Mouse (Mus musculus): ENCODE data around the gene Cep128.
"Not testable (repeated sequence)": the region's sequence is repeated elsewhere in the genome, so short reads cannot be mapped to it uniquely, and the experiment has no call there.

The Cep128 gene

DNA sequence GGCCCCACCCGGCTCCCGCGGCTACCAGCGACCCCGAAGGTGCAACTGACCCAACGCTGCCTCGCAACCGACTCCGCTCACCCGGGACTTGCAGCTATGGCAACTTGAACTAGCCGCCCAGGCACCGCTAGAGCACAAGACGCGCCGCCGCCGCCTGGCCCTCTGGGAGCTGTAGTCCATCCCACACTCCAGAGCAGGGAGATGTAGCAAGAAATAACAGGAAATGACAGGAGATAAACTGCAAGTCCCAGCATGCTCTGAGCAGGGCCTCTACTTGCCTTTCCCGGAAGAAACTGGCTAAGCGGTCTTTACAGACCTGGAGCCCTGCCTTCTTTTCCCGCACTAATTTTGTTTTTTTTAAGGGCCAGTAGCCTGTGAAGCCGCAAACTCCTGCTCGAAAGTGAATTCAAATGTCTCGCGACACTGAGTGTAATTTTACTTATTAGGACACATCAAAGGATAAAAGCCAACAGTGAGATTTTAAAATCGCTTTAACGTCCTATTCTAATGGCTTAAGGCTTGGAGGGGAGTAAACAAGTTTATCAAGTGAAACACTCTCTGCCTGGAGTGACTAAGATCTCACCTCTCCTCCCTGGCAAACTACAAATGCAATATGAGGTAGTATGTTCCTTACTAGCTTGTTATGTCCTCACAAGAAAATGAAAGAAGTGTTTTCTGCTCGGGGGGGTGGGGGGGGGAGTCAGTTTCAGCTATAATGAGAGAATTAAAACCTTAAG, at the start of gene Cep128, which contains the start of gene Tshr:
TSS of gene Cep128 (minus strand) at position 129 of the 737 bp plus-strand sequence.
TSS of gene Tshr (plus strand) at position 283 of the 737 bp plus-strand sequence.
- DNase-seq: peak; percentile 95

DNA sequence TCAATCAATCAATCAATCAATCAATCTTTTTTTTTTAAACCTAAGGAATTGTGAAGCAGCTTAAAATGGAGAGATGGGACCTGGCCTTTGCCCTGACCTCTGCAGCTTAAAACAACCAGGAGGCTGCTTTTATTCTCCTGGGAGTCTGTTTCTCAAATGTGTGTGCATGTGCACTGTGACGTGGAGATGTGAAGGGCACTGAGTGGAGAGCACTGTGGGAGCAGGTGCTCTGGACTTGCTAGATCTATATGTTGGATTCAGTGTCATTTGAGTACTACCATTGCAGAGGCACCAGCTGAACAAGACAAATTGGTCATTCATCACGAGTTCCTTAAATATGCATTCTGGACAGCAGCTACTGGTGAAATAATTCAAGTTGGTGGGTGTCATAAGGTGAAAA, 42.9 kb upstream of the Cep128 start:
- no peak for DNase-seq

DNA sequence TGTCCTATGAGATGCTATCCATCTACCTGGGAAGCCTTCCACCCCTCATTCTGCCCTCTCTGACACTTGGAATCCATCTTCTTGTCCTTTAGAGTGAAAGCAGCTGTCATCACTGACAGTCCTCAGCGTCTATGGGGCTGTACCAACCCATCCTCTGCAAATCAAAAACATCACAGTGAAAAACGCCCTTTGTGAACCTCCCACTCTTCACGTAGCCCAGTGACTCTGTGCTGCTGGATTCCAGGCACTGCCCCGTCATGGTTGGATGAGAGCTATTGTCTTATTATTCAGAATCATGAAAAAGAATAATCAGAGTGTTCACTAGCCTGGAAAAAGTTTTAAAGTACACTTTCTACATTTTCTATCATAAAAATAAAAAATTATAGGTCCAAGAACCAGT, 42.3 kb upstream of the Cep128 start:
- no peak for DNase-seq

DNA sequence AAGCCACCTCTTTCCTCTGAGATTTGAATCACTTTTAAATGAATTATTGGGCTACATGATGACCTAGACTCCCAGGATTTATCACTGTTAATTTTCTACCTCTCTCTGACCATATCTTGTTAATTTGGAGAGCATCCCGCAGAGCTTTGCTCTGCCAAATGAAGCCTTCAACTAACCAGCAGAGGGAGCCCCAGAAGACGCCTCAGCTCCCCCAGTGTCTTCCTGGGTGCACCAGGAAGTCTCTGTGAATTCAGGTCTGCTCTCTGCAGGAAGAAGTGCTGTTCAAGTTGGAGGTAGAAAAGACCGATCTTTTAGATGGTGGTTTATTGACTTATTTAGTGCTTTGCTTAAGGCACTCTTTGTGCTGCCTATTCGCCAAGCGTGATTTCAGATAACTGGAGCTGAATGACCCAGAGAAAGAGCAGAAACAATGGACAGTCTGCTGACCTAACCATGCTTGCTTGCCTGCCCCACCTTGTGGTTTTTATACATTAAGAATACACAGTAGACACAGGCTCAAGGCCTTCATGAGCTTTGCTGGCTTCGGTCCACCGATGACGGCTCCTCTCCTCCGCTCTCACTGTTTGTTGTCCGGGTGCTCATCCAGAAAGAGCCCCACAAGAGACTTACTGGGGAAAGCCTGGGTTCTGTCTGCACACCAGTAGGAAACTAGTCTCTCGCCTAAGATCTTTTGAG, 39.1 kb upstream of the Cep128 start:
- DNase-seq: peak; percentile 5

DNA sequence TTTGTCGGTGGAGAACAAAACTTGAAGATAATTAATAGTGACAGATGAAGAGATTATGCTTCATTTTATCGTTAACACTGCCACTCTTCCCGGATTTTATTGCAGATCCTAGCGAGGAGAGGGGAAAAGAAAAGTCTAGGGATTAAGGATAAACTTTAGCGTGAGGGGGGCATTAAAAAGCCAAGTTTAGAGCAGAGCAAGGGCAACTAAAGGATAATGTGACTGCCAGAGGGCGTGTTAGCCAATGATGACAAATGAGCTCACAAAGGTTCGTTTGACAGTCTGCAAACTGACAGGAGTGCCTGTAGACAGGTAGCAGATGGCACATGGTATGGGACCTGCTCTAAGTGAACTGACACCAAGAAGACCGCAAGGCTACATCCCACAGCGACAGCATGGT, 37.1 kb upstream of the Cep128 start:
- DNase-seq: no peak

DNA sequence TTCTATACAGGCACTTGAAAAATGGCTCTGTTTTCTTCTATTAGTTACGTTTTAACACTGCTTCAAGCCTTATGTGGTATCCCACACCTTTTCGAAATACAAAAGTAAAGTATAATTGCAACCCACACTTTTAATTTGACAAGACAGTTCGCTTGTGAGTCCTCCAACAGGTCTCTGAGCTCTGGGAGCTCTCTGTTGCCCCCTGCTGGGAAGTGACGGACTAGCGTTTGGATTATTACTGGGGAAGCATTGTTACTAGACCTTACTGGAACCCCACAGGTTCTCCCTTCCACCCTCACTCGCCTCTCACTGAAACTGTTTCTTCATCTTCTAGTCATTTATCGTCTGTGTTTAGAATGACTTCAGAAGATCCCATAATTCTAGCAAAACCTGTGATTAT, 34.6 kb upstream of the Cep128 start:
- peak; percentile 17 for DNase-seq

DNA sequence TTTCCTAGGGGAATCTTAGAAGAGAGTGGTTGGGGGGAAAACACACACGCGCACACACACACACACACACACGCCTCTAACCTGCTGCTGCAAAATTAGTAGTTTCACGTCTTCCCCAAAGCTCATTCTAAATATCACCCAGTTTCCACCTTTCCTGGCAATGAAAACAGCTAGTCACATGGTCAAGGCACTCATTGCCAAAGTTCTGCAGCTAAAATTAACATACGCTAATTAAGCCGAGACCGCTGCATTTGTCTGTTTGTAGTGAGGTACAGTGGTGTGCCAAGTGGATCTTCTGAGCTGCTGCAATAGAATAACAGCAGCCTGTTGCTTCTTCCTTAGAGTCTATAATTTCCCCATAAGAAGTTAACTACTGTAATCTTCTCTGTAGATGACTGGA, 32.6 kb upstream of the Cep128 start:
- DNase-seq: no peak

DNA sequence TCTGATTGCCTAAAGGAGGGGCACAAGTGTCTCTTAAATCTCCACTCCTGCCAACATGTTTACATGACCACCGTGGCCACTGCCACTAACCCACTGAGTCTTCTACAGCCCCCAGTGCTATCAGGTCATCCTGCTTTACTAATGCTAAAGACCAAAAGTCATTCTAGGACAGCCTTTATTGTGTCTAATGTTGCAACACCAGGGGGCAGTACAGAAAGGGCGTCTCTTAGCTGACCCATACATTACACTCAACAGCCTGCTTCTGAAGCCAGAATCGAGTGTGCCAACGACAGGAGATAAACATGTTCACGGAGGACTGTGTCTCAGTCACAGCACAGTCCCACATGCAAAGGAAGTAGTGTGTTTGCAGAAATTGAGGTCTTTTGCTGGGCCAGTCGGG, 30.9 kb upstream of the Cep128 start:
- DNase-seq: no peak

DNA sequence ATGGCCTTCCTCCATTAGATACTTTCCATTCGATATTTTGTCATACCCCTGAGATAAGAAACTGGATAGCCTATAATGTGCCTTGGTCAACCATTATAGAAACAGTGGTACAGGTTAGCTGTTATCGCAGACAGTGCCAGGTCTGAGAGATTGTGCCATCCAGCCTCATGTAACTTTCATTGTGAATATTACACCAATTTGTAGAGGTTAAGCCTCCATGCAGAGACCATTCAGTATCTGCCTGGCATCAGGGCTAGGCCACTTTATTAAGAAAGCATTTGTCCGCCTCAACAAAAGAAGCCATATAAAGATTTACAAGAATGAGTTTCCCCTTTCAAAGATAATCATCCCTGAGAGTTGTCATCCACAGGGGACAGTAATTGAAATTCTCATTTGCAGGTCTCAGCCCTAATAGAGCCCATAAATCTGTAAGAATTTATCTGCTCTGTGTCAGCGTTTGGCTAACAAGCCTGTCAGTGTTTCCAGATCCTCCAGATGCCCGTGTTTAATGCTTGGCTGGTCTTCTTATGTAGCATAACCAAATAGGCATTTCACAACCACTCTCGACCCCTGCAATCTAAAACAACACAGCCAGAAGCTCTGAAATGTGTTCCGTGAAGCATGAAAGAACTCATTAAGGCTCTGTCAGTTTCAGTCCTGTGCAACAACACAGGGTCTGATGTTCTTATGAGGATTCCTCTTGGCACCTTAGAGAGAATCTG, 28.4 kb upstream of the Cep128 start:
- DNase-seq: no peak

DNA sequence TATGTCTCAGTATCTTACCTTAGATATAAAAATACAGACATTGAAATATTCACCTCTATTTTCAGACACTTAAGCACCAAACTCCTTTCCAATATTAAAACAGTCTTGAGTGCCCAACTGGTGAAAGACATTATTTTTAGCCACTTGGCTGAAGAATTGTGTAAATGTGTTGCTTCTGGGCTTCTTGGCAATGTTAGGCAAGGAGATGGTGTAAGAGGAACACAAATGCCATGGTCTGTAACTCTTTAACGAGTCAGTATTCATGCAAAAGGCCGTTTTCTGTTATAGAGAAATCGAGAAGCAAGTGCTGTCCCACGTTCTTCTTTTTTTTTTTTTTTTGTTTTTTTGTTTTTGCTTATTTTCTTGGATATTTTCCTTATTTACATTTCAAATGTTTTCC, 26.1 kb upstream of the Cep128 start:
- no peak for DNase-seq

DNA sequence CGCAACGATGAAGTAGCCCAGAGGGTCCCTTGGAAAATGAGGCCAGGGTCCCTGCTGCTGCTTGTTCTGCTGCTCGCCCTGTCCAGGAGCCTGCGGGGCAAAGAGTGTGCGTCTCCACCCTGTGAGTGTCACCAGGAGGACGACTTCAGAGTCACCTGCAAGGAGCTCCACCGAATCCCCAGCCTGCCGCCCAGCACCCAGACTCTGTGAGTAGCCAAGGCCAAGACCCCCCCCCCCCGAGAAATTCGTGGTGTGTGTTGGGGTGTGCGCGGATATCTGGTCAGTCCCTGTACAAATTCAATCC, 16.8 kb upstream of the Cep128 start:
- no peak for DNase-seq

DNA sequence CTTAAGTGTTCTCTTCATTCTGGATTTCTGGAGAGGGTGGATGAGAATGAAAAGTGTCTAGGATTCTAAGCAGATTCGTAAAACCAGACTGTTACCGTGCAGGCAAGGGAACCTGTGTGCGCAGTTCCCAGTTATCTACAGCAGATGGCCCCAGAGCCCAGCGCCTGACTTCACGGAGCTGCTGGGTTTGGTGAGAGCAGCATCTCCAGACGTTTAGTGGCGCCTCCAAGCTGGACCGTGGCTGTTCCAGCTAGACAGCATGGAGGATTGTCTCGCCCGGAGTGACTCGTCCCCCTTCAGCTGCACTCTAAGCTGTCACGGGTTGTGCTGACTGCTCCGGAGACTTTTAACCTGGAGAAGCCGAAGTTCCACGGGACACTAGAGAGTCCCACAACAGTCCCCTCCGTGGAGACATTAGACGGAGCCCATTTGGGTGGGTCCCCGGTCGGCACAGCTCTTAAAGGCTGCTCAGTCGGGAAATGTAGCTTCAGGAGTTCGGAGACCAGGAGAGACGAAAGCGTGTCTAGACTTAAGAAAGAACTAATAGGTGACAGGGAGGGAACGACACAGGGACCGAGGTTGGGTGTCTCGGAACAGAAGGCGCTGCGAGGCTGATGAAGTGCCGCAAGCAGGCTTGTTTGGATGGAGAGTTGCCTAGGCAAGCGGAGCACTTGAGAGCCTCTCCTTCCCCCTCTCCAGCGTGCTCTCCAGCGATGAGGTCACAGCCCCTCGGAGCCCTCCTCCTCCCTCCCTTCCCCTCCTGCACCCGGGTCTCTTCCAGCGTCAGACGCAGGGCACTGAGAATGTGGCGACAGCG, 16.2 kb upstream of the Cep128 start:
- DNase-seq: peak; percentile 73

DNA sequence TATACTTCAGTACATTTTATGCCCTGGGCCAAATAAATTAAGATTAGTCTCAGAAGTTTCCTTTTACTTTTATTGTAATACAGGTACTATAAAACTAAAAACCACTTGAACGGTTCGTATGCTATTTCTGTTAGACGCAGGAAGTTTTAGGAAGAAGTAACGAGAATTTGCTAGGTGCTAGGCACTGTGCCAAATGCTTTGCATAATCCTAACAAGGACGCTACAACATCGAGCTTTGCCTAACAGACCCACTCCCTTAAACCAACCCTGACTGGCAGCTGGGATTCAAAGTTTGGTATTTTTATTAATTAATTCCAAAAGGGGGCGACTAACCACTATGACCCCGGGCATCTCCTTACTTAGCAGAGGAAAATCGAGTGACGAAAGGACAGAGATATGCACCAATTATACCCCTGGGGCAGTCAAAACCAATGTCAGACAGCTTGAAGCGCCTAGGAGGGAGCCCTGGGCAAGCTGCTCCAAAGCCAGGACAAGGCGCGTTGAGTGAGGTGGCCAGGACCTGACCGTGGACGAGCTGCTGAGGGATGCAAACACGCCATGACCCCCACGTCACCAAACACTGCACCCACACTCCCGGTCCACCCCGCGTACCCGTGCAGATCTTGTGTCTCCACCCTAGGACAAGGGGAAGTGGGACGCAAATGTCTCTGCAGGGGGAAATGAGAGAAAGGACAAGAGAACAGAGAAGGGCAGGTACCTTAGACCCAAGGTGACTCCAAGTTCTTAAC, 519 bp downstream of the Cep128 start:
- DNase-seq: no peak

DNA sequence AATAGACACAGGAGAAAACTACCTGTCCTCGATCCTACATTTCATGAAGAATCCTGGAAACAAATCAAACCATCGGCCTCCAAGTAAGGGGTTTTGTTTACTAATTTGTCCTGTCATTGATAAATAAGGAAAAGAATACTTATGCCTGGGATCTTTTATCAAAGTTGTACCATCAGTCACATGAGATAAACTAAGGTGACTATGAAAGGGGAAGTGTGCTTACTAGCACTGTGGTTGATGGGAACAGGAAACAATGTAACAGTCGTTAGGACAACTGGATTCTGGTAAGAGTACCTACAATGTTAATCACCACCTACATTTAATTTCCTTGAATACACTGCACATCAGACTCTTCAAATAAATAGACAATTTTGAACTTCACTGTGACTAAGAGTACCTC, 15.0 kb downstream of the Cep128 start:
- DNase-seq: no peak

DNA sequence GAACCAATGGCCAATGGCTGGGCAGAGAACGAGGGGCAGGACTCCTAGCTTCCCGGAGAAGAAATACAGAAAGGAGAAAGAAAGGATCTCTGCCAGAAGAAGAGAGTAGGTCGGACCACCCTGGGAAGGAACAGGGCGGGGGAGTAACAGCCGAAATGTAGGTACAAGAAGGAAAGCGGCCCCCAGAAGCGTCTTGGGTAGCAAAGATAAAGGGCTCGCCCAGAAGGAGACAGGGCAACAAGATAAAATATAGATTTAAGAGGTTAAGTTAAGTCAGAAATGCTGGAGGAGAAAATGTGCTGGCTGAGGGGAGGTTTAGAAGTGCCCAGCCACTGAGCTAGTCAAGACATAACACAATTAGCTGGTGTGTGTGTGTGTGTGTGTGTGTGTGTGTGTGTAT, 30.4 kb downstream of the Cep128 start:
- DNase-seq: no peak

DNA sequence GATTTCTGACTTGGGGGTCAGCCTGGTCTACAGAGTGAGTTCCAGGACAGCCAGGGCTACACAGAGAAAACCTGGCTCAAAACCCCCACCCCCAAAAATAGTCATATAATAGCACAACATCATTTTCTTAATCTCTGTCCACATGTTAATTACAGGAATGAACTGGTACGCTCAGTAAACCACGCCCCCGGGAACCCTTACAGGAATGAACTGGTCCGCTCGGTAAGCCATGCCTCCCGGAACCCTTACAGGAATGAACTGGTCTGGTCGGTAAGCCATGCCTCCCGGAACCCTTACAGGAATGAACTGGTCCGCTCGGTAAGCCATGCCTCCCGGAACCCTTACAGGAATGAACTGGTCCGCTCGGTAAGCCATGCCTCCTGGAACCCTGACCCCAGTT, 45.6 kb downstream of the Cep128 start:
- not testable (repeated sequence) for DNase-seq

DNA sequence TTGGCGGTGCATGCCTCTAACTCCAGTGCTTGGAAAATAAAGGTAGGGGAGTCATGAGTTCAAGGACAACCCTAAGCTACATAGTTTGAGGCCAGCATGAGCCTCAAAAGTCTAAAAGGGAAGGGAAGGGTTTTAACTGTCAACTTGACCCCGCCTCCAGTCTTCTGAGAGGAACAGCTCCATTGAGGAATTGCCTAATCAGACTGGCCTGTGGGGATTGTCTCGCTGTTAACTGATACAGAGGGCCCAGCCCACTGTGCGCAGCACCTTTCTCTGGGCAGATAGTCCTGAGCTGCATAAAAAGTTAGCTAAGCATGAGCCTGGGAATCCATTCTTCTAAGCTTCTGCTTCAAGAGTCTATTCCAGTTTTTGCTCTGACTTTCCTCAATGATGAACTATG, 56.7 kb downstream of the Cep128 start:
- DNase-seq: no peak

DNA sequence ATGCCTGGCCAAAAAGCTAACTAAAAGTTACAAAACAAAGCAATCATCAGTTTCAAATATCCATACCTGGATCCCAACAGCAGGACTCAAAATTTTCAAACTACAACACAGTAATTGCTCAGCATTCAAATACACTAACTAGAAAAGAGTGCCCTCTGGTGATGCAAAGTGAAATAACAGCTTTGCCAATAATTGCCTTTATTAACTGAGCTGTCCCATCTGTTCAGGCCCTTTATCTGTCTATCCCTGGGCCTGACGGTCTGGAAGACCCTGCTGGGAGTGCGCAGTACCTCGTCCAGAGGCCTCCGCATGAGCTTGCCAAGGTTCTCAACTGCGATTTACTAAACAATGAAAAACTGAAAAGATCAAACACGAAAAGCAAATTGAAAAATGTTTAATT, 58.1 kb downstream of the Cep128 start:
- DNase-seq: peak; percentile 17

DNA sequence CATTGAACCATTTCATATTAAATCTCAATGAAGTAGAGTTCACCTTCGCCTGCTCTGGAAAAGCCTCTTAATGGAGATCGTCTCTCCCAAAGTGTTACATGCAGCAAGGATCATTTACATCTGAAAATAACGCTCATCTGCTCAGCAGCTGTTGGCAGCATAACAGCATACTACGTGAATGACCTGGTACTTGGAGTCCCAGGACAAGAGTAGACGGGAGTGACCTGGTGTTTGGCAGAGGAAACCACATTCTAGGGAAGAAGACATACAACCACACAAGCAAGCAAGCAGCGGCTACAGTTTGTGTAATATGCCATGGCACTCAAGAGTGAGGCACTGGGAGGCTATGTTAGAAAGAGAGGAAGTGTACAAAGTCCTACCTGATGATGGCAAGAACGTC, 69.2 kb downstream of the Cep128 start:
- DNase-seq: no peak

DNA sequence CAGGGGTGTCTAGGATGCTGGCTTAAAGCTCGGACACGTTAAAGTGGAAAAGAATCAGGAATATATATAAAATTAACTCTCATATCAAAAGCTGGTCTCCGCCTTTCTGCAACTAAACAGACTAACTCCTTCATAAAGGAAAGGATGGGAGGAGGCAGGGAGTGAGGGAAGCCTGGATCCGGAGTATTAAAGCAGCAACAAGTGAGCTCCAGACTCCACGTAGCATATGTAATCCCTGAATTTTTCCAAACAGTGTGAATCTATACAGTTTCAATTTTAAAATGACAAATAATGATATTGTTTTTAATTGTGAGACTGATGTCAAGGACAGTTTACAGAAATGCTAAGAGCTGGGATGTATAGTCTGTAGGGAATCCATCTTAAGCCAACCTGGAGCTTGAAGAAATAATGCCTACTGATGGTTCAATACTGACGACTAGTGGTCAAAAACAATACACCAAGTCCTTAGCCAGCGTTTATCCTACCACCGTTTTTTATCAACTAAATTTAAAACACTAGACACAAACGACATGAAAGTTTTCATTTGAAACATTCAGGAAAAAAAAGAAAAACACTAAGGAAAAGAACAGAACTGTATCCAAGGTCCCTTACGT, 70.1 kb downstream of the Cep128 start:
- peak; percentile 17 for DNase-seq

DNA sequence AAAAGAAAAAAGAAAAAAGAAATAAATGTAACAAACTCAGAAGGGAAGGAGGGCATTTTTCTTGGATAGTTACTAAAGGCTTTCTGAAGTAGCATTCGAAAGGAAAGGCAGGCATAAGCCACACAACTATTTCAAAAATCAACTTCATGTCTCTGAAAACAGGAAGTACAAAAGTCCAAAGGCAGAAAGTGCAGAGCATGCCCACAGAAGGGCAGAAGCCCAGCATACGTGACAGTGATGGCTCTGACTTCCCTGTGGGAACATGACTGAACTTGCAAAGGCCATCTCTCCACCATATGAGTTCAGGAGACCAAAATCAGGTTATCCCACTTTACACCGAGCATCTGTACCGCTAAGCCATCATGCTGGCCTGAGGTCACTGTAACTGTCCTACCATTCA, 71.6 kb downstream of the Cep128 start:
- no peak for DNase-seq

DNA sequence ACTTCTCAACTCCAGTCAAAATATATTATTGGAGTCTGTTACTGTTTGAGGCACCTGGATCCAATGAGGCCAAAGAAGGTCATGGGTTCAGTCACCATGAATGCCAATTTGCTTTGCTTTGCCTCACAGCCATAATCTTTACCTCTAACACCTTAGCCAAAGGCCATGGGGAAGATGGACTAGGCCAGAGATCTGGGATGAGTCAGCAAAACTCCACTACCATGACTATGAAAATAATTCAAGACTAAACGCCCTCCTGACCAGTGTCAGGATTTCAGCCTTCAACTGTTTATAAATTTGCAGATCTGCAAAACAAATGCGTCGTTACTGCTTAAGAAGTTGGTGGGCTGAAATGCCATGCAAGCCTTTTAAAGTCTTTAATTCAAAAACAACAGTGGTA, 76.5 kb downstream of the Cep128 start:
- DNase-seq: no peak

All from layer of hippocampus, adult 9-11 months (tissue).